Mouse (Mus musculus) ovary, postnatal 10 days (tissue): ENCODE results near the gene Desi2.
"Not testable (repeated sequence)": the region's sequence is repeated elsewhere in the genome, so short reads cannot be mapped to it uniquely, and the experiment has no call there.

Source experiments
- DNase-seq: peaks from one replicate; pipeline ENCODE4 v3.0.0; 2022; ENCODE audit warnings: low spot score

The Desi2 gene

DNA sequence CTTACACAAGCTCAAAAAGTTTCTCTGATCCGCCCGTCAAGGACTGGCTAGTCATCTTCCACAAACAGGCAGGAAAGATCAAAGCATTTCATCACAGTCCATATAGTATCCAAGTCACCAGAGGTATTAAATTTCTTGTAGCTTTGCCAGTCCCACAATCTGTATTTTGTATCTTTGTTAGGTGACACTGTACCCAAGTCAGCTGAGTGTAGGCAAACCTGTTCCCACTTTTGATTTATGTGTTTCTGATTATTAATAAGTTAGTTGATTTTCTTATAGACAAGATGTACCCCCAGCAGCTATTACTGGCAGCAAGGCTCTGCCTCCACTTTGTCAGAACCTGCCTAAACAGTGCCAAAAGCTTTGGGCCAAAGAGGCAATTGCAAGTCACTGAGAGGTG, 71.6 kb downstream of the Desi2 start:
- no peak for DNase-seq

GRCm38 (mm10) chr1:178265381-178265780, 78.2 kb downstream of the Desi2 start:
- not testable (repeated sequence) for DNase-seq

DNA sequence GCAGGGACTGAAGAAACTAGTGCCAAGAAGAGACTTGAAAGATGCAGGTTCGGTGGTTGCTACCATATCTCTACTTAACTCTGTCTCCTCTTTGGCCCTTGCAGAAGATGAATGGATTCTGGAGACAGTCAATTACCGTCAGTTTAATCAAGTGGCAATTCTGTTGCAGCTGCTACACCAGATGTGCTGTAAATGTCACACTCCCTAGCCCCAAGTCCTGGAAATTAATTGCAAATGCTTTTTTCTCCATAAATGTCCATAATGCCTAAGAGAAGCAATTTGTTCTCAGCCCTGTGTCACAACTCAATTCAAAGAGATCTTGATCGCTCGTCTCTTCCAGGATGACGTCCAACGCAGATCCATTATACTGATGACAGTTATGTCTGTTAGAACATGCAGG, 83.4 kb downstream of the Desi2 start:
- no peak for DNase-seq

- no peak for DNase-seq
These were observed 88.0 kb downstream of the Desi2 start for GRCm38 (mm10) chr1:178275174-178275730.

DNA sequence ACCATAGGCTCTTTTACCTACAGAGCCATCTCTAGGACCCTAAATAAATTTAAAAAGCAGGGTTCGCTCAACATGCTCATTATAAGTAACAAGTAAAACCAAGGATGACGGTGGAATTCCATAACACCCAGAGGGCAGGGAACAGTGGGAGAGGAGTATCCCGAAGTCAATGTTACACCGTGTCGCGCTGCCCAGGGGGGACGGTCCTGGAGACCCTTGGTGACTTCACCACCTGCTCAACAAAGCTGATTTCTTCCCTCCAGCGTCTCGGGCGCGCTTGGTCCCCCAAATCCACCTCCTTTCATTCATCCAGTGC, 88.5 kb downstream of the Desi2 start:
- DNase-seq, result no peak

DNA sequence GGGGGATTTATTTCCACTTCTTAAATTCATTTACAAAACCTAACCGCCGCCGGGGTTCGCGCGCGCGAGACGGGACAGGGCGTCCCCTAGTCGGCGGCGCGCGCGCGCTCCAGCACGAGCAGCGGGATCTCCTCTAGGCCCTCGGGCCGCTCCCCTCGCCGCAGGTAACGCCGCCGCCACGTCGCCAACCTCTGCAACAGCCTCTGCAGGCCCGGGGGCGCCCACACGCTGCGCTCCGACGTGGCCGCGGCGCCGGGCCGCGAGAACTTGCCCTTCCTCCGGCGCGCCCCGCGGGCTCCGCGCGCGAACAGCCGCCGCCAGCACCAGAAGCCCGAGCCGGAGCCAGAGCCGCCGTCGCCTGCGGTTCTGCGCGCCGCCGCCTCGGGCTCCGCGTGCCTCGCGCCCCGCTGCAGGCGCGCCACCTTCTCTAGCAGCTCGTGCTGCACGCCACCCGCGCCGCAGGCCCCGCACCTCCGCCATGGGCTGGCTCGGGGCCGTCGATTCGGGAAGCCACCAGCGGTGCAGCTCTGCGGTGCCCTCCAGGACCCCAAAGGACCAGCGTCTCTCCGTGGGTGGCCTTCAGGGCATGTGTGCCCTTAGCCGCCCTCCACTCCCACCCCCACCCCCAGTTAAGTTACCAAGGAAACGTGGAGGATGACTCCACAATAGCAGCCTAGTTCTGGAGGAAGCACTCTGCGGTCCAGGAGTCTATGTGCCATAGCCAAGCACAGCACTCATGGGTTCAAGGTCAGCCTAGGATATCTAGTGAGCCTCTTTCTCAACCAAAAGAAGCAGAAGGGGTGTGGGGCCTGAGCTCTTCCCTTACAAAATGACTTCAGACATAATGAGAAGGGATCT, 89.1 kb downstream of the Desi2 start:
- peak; percentile 31 for DNase-seq

- not testable (repeated sequence) for DNase-seq
These were observed 96.1 kb downstream of the Desi2 start for GRCm38 (mm10) chr1:178283314-178283713.

DNA sequence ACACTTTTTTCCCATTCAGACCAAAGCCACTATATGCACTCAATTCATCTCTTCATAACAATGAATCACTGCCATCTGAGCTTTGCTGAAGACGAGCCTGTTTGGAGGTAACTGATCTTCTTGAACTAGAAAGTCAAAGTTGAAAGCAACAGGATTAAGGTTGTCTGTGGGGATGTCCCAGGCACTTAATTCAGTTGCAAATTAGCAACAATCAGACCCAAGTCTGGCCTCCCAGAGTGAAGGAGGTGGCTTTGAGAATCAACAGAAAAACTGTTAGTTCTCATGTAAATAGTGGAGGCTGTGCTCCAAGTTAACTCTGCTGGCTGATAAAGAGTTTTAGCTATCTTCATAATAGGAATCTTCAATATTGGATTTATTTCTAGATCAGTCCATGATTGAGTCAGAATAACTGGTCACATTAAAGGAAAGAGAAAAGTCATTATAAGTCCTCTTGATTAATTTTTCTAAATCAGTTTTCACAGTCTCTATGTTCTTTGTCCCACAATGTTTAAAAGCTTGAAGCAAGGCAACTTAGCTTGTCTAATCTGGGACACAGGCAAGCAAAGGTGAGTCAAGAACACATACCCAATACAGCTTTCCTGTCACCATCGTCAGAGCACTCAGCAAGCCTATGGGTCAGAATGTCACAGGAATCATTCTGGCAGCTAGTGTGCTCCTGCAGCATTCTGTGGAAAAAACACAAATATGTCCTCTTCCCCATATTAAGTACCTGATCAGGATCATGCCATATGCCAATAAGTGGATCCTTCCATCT, 96.9 kb downstream of the Desi2 start:
- DNase-seq, result no peak

DNA sequence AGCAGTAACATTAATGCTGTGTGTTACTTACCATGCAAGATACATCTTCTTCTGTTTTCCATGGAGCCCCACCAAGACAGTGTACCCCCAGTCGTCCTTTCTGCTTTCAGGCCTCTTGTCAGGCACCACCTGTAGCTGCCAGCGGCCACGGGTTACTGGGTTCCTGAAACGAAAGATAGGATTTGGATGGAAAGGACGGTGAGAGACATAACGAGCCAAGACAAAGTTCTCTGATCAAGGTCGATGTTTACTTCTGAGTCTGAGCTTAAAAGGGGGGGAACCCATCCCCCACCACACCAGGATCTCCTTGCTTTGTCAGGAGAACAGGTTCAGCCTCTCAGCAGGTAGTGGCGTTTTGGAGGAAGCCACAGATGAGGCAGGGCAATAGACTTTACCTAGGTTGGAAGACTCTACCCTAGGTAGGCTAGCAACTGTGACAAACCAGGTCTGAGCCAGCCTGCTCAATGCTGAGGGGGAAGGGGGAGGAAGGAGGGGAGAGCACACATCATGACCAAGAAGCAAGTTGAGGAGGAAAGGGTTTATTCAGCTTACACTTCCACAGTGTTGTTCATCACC, 100.5 kb downstream of the Desi2 start:
- DNase-seq, result no peak

GRCm38 (mm10) chr1:178291716-178292115, 104.5 kb downstream of the Desi2 start:
- DNase-seq, result no peak

- DNase-seq, result no peak
These were observed 106.8 kb downstream of the Desi2 start for GRCm38 (mm10) chr1:178294051-178294450.

DNA sequence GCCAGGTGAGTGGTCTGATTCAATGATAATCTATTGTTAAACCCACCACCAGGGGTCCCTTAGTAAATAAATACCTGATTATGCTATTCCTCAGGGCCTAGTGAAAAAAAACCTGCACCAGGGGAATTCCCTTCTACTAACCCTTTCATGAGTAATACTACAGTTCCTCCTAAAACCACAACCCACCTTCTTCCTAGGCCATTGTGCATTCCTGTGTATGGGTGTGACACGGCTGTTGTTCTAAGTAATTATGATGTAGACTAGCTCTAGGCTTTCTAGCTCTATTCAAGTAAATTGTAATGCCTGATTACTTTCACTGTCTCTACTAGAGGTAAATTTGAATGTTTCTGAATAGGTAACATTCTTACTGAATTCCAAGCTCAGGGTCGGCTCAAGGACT, 114.0 kb downstream of the Desi2 start:
- DNase-seq, result not testable (repeated sequence)

GRCm38 (mm10) chr1:178303425-178303824, 116.2 kb downstream of the Desi2 start:
- DNase-seq, result peak; percentile 32
